Mouse (Mus musculus) right cerebral cortex, postnatal 14 days (tissue): ENCODE results near the gene Vrk3.
"Not testable (repeated sequence)": the region's sequence is repeated elsewhere in the genome, so short reads cannot be mapped to it uniquely, and the experiment has no call there.

Experiments used
- DNase-seq: peaks from one replicate; pipeline ENCODE4 v3.0.0; 2022

The Vrk3 gene

GRCm38 (mm10) chr7:44748101-44749044 lies at the start of gene Vrk3:
Gene Vrk3, plus strand, starts transcription at chr7:44748413.
- peak; percentile 85 for DNase-seq

GRCm38 (mm10) chr7:44701921-44702320 lies 46.3 kb upstream of the Vrk3 start:
- no peak for DNase-seq

GRCm38 (mm10) chr7:44702985-44703384 lies 45.2 kb upstream of the Vrk3 start:
- DNase-seq = no peak

- DNase-seq = no peak
Measured at GRCm38 (mm10) chr7:44704363-44704762, 43.9 kb upstream of the Vrk3 start.

GRCm38 (mm10) chr7:44705086-44705485 lies 43.1 kb upstream of the Vrk3 start:
- no peak for DNase-seq

GRCm38 (mm10) chr7:44706322-44706721 lies 41.9 kb upstream of the Vrk3 start:
- DNase-seq = no peak

GRCm38 (mm10) chr7:44707169-44707675 lies 41.0 kb upstream of the Vrk3 start:
- no peak for DNase-seq

- DNase-seq = not testable (repeated sequence)
Measured at GRCm38 (mm10) chr7:44708093-44708492, 40.1 kb upstream of the Vrk3 start.

- no peak for DNase-seq
Measured at GRCm38 (mm10) chr7:44708574-44708973, 39.6 kb upstream of the Vrk3 start, which contains the start of gene Izumo2. Gene Izumo2, plus strand, starts transcription at chr7:44708742.

- DNase-seq = no peak
Measured at GRCm38 (mm10) chr7:44709881-44710280, 38.3 kb upstream of the Vrk3 start.

GRCm38 (mm10) chr7:44722058-44722457 lies 26.2 kb upstream of the Vrk3 start:
- DNase-seq = no peak

- DNase-seq = peak; percentile 18
Measured at GRCm38 (mm10) chr7:44724316-44724715, 23.9 kb upstream of the Vrk3 start.

GRCm38 (mm10) chr7:44726343-44726742 lies 21.9 kb upstream of the Vrk3 start:
- no peak for DNase-seq

GRCm38 (mm10) chr7:44727151-44727550 lies 21.1 kb upstream of the Vrk3 start:
- DNase-seq = no peak

GRCm38 (mm10) chr7:44728082-44728975 lies 19.9 kb upstream of the Vrk3 start:
- no peak for DNase-seq

GRCm38 (mm10) chr7:44733723-44734122 lies 14.5 kb upstream of the Vrk3 start:
- no peak for DNase-seq

- DNase-seq = no peak
Measured at GRCm38 (mm10) chr7:44741361-44741760, 6.9 kb upstream of the Vrk3 start.

- DNase-seq = no peak
Measured at GRCm38 (mm10) chr7:44744270-44744669, 3.9 kb upstream of the Vrk3 start.

GRCm38 (mm10) chr7:44745076-44745475 lies 3.1 kb upstream of the Vrk3 start:
- peak; percentile 83 for DNase-seq

- no peak for DNase-seq
Measured at GRCm38 (mm10) chr7:44747115-44747514, 1.1 kb upstream of the Vrk3 start.

- DNase-seq = not testable (repeated sequence)
Measured at GRCm38 (mm10) chr7:44750950-44751349, 2.7 kb downstream of the Vrk3 start, which contains the start of gene Zfp473. Gene Zfp473, minus strand, starts transcription at chr7:44751050.

GRCm38 (mm10) chr7:44757164-44757563 lies 9.0 kb downstream of the Vrk3 start:
- DNase-seq = no peak

GRCm38 (mm10) chr7:44760366-44760765 lies 12.2 kb downstream of the Vrk3 start:
- no peak for DNase-seq
